Mouse (Mus musculus) bone marrow, adult 2 months (tissue): ENCODE measurements around the gene Speg.
A peak's percentile ranks its signal among the peaks of the same experiment; 100 is the strongest.

ENCODE experiments used
- CTCF ChIP-seq: fragments of 200-500 bp; IDR thresholded peaks from 2 replicates; pipeline ENCODE4 v1.5.1; 2011; ENCODE audit warnings: low read length, control low read depth; ENCODE audit not compliant: control insufficient read depth, insufficient read depth
- POLR2A ChIP-seq: fragments of 200-500 bp; IDR thresholded peaks from 2 replicates; pipeline ENCODE4 v1.6.1; 2011; ENCODE audit warnings: low read depth, mild to moderate bottlenecking, control low read depth, low read length, borderline replicate concordance; ENCODE audit not compliant: control insufficient read depth

DNA sequence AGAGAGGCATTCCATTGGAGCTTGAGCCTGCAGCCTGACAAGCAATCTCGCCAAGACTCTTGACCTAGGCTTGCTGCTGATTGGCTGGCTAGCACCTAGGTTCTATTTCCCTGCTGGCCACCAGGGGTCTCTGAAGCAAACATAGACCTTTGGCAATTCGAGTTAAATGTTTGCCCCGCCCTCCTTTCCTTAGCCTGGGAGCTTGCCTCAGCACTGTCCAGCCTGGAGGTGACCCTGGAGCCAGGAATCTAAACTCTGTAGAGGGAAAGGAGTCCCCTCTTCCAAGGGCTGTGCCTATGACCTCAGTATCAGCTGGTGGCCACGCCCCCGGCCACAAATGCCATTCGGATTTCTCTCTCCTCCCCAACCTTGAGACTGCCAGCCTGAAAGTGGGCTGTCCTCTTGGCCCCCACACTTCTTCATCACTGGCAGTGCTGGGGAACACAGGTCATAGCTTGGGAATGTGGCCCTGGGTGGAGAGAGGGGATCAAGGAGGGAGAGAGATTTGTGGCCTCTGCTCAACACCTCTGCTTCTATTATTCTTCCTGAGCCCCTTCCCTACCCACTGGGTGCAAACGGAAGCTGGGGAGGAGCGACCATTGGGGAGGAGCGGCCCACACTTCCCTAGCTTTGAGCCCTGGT is 23.8 kb downstream of the Speg start:
- TF ChIP-seq POLR2A (no peak), CTCF (peak; percentile 39; the same call in 1 of the 2 replicates)
